Mouse (Mus musculus): ENCODE results near the gene Mfap3l.
"Not testable (repeated sequence)": the region's sequence is repeated elsewhere in the genome, so short reads cannot be mapped to it uniquely, and the experiment has no call there.

Gene Mfap3l

DNA sequence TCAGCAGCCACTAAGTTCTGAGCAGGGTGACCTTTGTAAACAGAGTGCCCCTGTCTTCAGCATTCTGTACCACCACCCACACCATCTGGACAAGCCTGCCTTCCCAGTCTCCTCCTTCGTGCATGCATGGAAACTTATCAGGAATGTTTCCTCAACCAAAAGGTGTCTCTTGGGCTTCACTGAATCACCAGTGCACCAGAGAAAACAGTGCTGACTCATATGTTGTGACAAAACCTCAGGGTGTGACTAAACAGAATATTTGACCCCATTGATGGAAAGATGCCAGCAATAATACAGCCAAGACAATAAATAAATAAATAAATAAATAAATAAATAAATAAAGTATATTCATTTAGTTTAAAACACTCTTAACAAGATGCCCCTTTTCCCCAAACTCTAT, 16.5 kb downstream of the Mfap3l start:
- DNase-seq (ENCODE audit: extremely low read depth, insufficient read length, low spot score) = peak; percentile 16

DNA sequence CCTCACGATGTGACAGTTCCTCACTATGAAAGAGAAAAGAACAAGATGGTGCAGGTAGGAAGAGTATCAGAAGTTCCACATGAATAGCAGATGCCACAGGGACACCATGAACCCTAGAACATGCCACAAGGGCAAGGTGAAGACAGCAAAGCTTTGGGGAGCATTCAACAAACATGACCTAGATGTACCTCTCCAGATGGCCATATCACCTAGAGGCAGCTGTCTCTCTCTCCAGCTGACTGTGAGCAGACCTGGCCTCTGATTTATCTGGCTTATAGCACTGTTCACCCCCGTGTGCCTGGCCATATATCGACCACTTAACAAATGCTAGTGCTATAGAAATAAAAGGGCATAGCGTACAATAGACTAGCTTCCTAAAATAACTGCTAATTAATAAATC, 17.5 kb downstream of the Mfap3l start:
- no peak for DNase-seq (ENCODE audit: extremely low read depth, insufficient read length, low spot score)

DNA sequence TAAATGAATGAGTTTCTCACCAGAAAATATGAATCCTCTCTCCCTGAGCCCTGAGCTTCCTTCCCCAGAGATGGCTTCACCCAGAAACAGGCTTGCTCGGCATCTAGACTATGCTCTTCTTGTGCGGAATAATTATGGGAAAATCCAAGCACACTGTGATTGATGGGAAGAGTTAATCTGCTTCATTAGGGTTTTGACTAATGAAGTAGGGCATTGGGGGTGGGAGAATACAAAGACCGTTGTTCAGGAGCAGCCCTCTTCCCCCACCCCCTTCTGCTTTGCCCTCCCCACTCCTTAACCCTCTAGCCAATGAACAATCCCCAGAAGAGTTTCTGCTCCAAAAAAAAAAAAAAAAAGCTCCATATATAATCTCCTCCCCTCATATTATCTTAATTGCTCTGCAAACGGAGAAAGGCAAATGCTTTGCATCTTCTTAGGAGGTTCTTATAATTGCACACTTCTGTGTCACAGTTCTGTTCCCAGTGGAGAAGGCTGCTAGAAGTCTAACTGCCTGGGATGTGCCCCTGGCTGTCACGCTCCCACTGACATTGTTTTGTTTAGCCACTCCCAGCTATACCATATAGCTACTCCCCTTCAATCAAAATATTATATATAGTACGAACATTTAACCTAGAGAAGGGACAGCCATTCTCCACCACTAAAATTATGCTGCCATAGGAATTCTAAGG, 24.9 kb downstream of the Mfap3l start:
- no peak for DNase-seq (ENCODE audit: extremely low read depth, insufficient read length, low spot score)

DNA sequence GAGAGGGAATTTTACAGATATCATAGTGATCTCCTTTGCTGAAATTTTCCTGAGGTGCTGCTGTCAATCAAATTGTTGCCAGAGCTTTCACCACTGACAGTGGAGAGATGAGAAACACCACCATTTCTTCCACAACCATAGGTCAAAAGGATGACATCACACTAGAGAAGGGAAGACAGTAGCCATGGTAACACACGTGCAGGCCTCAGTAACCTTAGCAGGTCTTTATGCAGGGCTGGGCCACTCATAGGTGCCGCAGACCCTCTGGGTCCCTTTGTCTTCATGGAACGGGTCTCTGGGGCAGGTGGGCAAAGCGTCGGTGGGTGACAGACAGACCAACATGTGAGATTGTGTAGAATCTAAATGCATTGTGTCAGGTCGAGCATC, 25.5 kb downstream of the Mfap3l start:
- no peak for DNase-seq (ENCODE audit: extremely low read depth, insufficient read length, low spot score)

DNA sequence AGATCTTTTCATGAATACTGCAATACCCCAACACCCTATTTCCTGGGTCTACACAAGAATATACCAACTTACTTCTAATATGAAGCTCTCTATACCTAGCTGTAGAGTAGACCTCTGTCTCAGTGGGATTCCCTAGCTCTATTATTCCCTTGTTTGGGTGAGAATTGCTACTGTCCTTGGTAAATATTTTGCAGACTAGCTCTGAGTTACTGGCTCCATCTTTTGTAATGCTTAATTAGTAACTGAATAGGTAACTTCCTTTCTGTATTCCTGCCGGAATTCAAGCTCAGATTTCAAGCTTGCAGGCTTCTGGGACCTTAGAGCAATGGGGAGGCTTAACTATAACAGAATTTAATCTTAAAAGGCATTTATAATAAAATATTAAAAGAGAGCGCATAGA, 26.1 kb downstream of the Mfap3l start:
- DNase-seq (ENCODE audit: extremely low read depth, insufficient read length, low spot score) = not testable (repeated sequence)

DNA sequence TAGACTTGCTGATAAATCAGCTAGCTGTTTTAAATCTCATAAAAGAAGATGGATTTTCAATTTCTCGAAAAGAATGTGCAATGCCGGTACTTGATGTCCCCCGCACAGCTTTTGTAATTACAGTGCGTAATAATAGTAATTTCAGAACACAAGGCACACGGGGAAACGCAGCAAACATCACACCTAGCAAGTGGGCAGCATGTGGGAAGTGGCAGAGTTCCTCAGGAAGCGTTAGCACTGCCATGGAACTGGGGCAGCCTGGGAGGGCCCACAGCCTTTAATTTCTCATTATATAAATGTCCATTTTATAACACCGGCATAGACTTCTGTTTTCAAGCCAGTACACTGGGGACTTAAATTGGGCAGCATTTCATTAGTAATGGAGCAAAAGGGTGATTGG, 27.1 kb downstream of the Mfap3l start:
- DNase-seq (ENCODE audit: extremely low read depth, insufficient read length, low spot score) = no peak

DNA sequence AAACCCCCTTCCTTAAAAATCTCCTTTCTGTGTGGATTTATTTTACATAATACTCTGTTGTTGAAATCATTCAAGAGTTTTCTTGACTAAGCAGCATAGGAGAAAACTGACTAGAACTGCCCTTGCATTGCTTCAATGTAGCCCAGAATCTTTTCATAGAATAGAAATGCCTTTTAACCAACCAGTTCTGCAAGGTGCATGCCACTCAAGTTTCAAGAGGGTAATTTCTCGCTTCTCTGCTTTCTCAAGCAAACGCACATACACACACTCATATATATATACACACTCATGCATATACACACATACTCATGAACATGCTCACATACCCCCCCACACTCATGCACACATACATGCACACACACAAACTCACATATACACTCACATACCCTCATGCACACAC, 28.6 kb downstream of the Mfap3l start:
- no peak for DNase-seq (ENCODE audit: extremely low read depth, insufficient read length, low spot score)

DNA sequence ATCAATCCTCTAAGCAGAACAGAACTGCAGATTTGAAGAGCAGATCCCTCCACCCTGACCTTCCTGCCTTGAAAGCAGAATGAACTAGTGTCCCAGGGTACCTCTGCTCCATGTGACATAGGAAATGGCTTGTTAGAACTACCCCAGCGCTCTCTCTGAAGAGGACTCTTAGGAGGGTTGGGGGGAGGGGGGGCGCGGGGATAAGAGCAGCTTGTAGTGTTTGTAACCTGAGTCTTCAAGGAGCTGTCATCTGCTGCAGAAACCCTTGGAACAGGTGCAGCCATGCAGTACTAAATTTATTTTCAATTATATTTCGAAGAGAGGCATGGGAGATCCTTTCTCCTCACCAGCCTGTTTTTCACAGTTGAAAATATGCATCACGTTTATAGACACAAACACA, 30.9 kb downstream of the Mfap3l start:
- no peak for DNase-seq (ENCODE audit: extremely low read depth, insufficient read length, low spot score)

DNA sequence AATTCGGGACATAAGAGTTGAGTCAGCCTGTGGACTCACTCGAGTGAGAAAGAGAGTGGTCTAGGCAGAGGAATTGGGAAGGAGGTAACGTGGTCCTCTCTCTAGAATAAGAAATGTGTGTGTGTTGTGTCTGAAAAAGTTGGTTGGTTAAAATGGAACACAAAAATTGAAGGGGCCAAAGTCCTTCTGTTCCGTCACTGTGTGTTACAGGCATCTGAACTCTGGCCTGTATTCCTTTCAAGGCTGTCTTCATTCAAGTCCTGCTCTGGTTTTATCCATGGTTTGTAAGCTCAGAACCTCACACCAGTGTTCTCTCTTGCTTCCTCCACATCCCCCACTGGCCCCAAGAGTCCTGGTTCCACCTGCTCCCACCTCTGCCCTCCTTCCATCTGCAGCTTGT, 33.2 kb downstream of the Mfap3l start:
- DNase-seq (ENCODE audit: extremely low read depth, insufficient read length, low spot score) = no peak

DNA sequence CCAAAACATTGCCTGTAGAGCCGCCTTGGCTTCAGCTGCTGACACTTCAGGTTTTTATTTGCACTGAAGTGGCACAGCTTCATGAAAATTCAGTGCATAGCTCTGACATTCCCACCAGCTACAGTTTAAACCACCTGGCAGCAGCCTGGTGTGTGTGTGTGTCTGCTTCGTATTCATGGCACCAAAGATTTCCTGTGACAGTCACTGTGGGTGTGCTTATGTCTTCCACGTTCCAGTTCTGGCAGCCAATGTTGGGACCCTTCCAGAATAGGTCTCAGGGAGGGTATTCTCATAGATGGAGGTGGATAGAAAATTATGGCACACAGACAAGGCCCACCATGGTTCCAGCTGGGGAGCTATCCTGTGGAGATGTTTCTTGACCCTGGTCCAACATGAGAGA, 34.2 kb downstream of the Mfap3l start:
- no peak for DNase-seq (ENCODE audit: extremely low read depth, insufficient read length, low spot score)

DNA sequence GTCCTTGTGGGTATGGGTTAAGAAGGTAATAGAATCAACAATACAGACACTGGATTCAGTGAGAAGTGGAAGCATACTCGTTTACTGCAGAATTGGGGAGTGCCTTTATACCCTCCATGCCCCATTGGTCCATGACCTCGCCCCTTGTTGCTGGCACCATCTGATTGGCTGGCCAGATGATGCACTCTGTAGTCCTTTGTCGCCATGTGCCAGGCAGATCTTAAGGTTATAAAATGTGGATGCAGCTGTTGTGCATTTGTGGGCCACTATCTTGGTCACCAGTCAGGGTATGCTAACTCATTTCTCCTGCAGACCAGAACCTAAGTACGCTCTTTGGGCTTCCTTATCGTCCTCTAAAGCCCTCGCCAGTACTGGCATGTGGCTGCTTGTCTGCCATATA, 46.0 kb downstream of the Mfap3l start:
- no peak for DNase-seq (ENCODE audit: extremely low read depth, insufficient read length, low spot score)

DNA sequence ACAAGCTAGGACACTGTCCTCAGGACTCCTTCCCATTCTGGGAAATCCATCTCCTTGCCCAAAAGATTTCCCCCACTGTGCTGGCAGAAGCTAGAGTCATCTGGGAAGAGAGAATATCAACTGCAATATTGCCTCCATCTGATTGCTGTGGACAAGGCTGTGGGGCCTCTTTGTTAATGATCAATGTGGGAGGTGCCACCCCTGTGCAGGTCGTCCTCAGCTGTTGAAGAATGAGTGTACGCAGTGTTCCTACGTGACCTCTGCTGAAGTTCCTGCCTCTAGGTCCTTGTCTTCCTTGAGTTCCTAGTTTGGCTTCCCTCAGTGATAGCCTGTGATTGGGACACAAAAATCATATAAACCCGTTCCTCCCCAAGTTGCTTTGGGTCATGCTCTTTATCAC, 49.2 kb downstream of the Mfap3l start:
- no peak for DNase-seq (ENCODE audit: extremely low read depth, insufficient read length, low spot score)

DNA sequence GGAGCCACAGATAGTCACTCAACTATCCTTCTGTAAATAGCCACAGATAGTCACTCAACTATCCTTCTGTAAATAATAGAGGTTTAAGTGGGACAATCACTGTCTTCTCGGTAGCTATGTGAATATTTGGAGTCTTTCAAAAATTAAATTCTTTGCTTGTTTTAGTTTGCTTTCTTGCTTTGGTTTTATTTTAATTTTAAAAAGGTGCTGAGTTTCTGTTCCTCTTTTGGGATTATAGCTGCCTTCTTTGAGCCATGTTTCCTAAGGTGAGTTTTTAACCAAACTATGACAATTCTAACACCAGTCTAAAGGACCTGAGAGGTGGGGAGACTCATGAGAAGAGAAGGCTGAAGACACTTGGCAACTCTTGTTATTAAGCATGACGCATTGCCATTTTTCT, 49.7 kb downstream of the Mfap3l start:
- DNase-seq (ENCODE audit: extremely low read depth, insufficient read length, low spot score) = no peak

DNA sequence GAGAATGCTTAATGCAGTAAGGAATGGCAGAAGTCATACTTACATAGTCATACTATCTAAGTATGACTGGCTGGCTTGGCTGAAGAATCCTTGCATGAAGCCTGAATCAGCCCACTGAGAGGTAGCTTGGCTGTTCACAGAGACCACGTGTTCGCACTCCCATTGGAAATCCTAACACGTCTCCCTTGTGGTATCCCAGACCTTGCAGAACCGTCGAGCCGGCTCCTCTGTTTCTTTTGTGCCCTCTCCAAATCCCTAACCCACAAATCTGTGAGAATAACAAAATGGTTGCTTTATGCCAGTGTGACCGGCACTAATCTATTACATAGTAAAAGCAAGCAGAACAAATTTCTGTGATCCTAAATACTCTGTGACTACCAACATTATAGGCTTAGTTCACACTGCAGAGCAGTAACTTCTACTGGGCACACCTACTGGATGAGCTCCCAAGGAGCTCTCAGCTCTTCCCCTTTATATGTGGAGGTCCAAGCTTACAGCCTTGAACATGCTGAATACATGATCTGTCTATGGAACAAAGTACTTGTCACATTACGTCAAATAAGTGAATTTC, 79.0 kb downstream of the Mfap3l start:
- no peak for DNase-seq (ENCODE audit: extremely low read depth, insufficient read length, low spot score)

DNA sequence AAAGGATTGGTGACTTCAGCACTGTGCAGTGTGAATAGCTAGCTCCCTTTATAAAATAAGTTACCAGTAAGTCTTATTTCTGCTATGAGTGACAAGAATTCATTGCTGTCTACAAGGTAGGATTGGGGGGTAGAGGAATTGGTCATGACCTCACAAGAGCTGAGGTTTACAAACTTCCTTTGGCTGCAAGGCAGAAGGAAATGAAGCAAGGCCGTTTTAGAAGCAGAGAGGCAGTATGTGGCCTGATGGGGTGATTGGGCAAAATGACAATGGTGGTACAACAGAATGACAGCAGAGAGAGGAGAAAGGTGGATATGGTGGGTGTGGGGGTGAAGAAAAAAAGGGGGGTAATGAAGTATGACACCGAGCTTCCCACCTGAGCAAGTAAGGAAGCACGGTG, 82.1 kb downstream of the Mfap3l start:
- DNase-seq (ENCODE audit: extremely low read depth, insufficient read length, low spot score) = no peak

DNA sequence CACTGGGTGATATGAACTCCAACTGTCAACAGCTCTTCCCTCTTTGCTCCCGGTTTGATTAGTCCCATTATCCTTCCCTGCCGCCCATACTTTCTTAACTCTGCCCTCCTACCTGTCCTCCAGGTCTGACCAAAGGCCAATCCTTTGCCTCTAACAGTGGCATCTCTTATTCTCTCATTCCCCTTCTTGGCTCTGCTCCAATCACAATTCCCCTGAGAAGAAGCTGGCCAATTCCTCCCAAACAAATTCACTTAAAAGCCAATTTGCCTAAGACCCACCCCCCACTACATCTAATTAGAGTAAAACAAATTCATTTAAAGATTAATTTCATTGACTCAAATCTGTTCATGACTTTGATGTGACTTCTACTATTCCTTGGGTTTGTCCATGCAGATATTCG, 86.1 kb downstream of the Mfap3l start:
- DNase-seq (ENCODE audit: extremely low read depth, insufficient read length, low spot score) = no peak

All from 3134 (cell line).